Mouse (Mus musculus) ovary, adult 18-20 months (tissue): ENCODE measurements around the gene Flnb.

Experiments
- DNase-seq: peaks from one replicate; pipeline ENCODE4 v3.0.0; 2022; ENCODE audit warnings: low spot score, mixed read lengths

Gene Flnb

GRCm38 (mm10) chr14:7997255-7997696 is 179.5 kb downstream of the Flnb start:
- peak; percentile 73 for DNase-seq

GRCm38 (mm10) chr14:7999030-7999429 is 181.3 kb downstream of the Flnb start:
- no peak for DNase-seq

GRCm38 (mm10) chr14:7999435-7999834 is 181.7 kb downstream of the Flnb start:
- no peak for DNase-seq

- no peak for DNase-seq
Observed at GRCm38 (mm10) chr14:8000247-8000646, 182.5 kb downstream of the Flnb start.
